Mouse (Mus musculus) intestine, postnatal 0 days (tissue): ENCODE data around the gene Dedd. TPM values are rescaled to one million over a fixed set of nuclear protein-coding genes. Genes with fewer than 3 reads are reported as not detected.

ENCODE experiments used
- ATAC-seq: fragments of 200-750 bp; cut with Nextera tagmentation; 2 replicates; pipeline ENCODE4 v1.8.0; 2017; ENCODE audit warnings: mild to moderate bottlenecking, moderate TSS enrichment, moderate library complexity
- H3K27ac ChIP-seq: fragments of 300-500 bp; sonication (generic); 2 replicates; pipeline ENCODE4 v1.5.1; 2014; ENCODE audit warnings: mild to moderate bottlenecking, low read depth, low read length, moderate library complexity
- H3K27me3 ChIP-seq: fragments of 300-500 bp; sonication (generic); replicated peaks from 2 replicates; pipeline ENCODE4 v1.6.1; 2014; ENCODE audit warnings: low read length, mixed read lengths; ENCODE audit not compliant: control insufficient read depth, insufficient read depth
- H3K36me3 ChIP-seq: fragments of 300-500 bp; sonication (generic); 2 replicates; pipeline ENCODE4 v1.6.1; 2014; ENCODE audit warnings: mild to moderate bottlenecking, moderate library complexity; ENCODE audit not compliant: control insufficient read depth, insufficient read depth
- H3K4me1 ChIP-seq: fragments of 300-500 bp; sonication (generic); replicated peaks from 2 replicates; pipeline ENCODE4 v1.6.1; 2014; ENCODE audit warnings: antibody characterized with exemption, low read length, mixed read lengths; ENCODE audit not compliant: control insufficient read depth, insufficient read depth
- H3K4me2 ChIP-seq: fragments of 300-500 bp; sonication (generic); replicated peaks from 2 replicates; pipeline ENCODE4 v1.6.1; 2014; ENCODE audit warnings: low read depth, mild to moderate bottlenecking, moderate library complexity
- H3K4me3 ChIP-seq: fragments of 300-500 bp; sonication (generic); 2 replicates; pipeline ENCODE4 v1.5.1; 2014; ENCODE audit warnings: low read depth, low read length
- H3K9ac ChIP-seq: fragments of 300-500 bp; sonication (generic); 2 replicates; pipeline ENCODE4 v1.6.1; 2014; ENCODE audit warnings: mild to moderate bottlenecking, low read depth, low read length
- H3K9me3 ChIP-seq: fragments of 300-500 bp; sonication (generic); 2 replicates; pipeline ENCODE4 v1.6.1; 2016; ENCODE audit warnings: mixed run types; ENCODE audit not compliant: control insufficient read depth
- CTCF ChIP-seq: sonication (generic); IDR thresholded peaks from 2 replicates; pipeline ENCODE4 v1.5.1; 2016; ENCODE audit warnings: low read depth, mild to moderate bottlenecking, control low read depth, antibody characterized with exemption, moderate library complexity
- WGBS: fragments of 180-500 bp; shearing (Covaris S2); extraction: QIAGEN DNeasy Blood & Tissue Kit; methylation state at CpG from one replicate; pipeline ENCODE4 v1.1.7; 2014; 5-methylcytosine and 5-hydroxymethylcytosine counted together
- polyA plus RNA-seq: library from polyadenylated mRNA; unstranded; fragments of >200 nt; fragmentation: Nextera tagmentation; extraction: Ambion mirVana; gene quantifications from 2 replicates; pipeline ENCODE4 v1.2.1, GENCODE M21; 2015

Dedd gene
- polyA plus RNA-seq, 1 experiment from 2014 or later, result 28.1 TPM

- peak; percentile 88 for ATAC-seq
Measured at GRCm38 (mm10) chr1:171287136-171288081, 41.5 kb upstream of the Dedd start, which contains the start of gene Usp21. Gene Usp21, minus strand, starts transcription at chr1:171287991.

GRCm38 (mm10) chr1:171288328-171288727, 40.6 kb upstream of the Dedd start:
- Histone ChIP-seq H3K4me3 (no peak overlapping the region), H3K27me3 (no peaks in the 10 kb centered on the region), H3K9ac (no peak overlapping the region), H3K27ac (no peak overlapping the region), H3K4me2 (peak overlapping the region; percentile 86; the same call in 1 of the 2 replicates), H3K4me1 (no peaks in the 10 kb centered on the region; the same call in 1 of the 2 replicates), H3K36me3 (peaks cover 40% of the 10 kb centered on the region), H3K9me3 (no peaks in the 10 kb centered on the region)
- WGBS, result 63% methylated on average over 4 of the region's 4 CpGs
- TF ChIP-seq CTCF, result no peak
- ATAC-seq, result no peak

More at GRCm38 (mm10) chr1:171287136-171288081, 41.5 kb upstream of the Dedd start, which contains the start of gene Usp21:
- no peaks in the 10 kb centered on the region for H3K9me3 ChIP-seq
- H3K9ac ChIP-seq, result peak within 1 kb of the TSS; percentile 91
- H3K27me3 ChIP-seq, result no peaks in the 10 kb centered on the region
- H3K4me3 ChIP-seq, result peak within 1 kb of the TSS; percentile 76
- WGBS, result under 1% methylated on average over 49 of the region's 49 CpGs
- TF ChIP-seq CTCF, result 0 out of 2 replicates have a peak, but pooled peaks have one; percentile 3
- H3K27ac ChIP-seq, result peak within 1 kb of the TSS; percentile 54
- peaks cover 45% of the 10 kb centered on the region for H3K36me3 ChIP-seq
- no peaks in the 10 kb centered on the region; the same call in 1 of the 2 replicates for H3K4me1 ChIP-seq
- H3K4me2 ChIP-seq, result peak within 1 kb of the TSS; percentile 86

- WGBS, result 75% methylated on average over 3 of the region's 3 CpGs
Measured at GRCm38 (mm10) chr1:171293351-171293750, 35.6 kb upstream of the Dedd start.

GRCm38 (mm10) chr1:171293906-171294297, 35.0 kb upstream of the Dedd start:
- peaks cover 7% of the 10 kb centered on the region; the same call in 1 of the 2 replicates for H3K27me3 ChIP-seq
- no peak for TF ChIP-seq CTCF
- H3K9me3 ChIP-seq, result no peaks in the 10 kb centered on the region
- peak overlapping the region; percentile 53 for H3K4me2 ChIP-seq
- H3K36me3 ChIP-seq, result peaks cover 12% of the 10 kb centered on the region
- ATAC-seq, result 0 out of 2 replicates have a peak, but pooled peaks have one; percentile 32
- 35% methylated on average over 5 of the region's 5 CpGs for WGBS
- H3K9ac ChIP-seq, result peak overlapping the region; percentile 88
- peak overlapping the region; percentile 97 for H3K27ac ChIP-seq
- H3K4me3 ChIP-seq, result peak overlapping the region; percentile 85
- H3K4me1 ChIP-seq, result no peaks in the 10 kb centered on the region; the same call in 1 of the 2 replicates

More at GRCm38 (mm10) chr1:171293351-171293750, 35.6 kb upstream of the Dedd start:
- H3K9me3 ChIP-seq, result no peaks in the 10 kb centered on the region
- H3K27me3 ChIP-seq, result peaks cover 7% of the 10 kb centered on the region; the same call in 1 of the 2 replicates
- no peak for ATAC-seq
- TF ChIP-seq CTCF, result no peak
- no peak overlapping the region for H3K9ac ChIP-seq
- no peak overlapping the region for H3K27ac ChIP-seq
- H3K4me1 ChIP-seq, result no peaks in the 10 kb centered on the region; the same call in 1 of the 2 replicates
- peak overlapping the region; percentile 53 for H3K4me2 ChIP-seq
- H3K36me3 ChIP-seq, result peaks cover 15% of the 10 kb centered on the region
- H3K4me3 ChIP-seq, result peak overlapping the region; percentile 85; the same call in 1 of the 2 replicates

GRCm38 (mm10) chr1:171294298-171295062, 34.5 kb upstream of the Dedd start, which contains the start of gene Ufc1:
Gene Ufc1, minus strand, starts transcription at chr1:171295024.
- Histone ChIP-seq H3K27me3 (peaks cover 7% of the 10 kb centered on the region; the same call in 1 of the 2 replicates), H3K4me2 (peak within 1 kb of the TSS; percentile 53), H3K4me3 (peak within 1 kb of the TSS; percentile 85), H3K9ac (peak within 1 kb of the TSS; percentile 88), H3K4me1 (no peaks in the 10 kb centered on the region; the same call in 1 of the 2 replicates), H3K27ac (peak within 1 kb of the TSS; percentile 97), H3K36me3 (peaks cover 7% of the 10 kb centered on the region), H3K9me3 (no peaks in the 10 kb centered on the region)
- ATAC-seq, result peak; percentile 76
- under 1% methylated on average over 42 of the region's 42 CpGs for WGBS
- peak; percentile 51 for TF ChIP-seq CTCF
